Mouse (Mus musculus) cerebellum, postnatal 10 days (tissue): Measurements from ENCODE around the gene Herpud1.
"Not testable (repeated sequence)": the region's sequence is repeated elsewhere in the genome, so short reads cannot be mapped to it uniquely, and the experiment has no call there.

Experiments
- DNase-seq, 2 experiments: peaks; one replicate each; pipeline ENCODE4 v3.0.0; 2021; ENCODE audit warnings: mixed read lengths in 2 of 2

The Herpud1 gene

DNA sequence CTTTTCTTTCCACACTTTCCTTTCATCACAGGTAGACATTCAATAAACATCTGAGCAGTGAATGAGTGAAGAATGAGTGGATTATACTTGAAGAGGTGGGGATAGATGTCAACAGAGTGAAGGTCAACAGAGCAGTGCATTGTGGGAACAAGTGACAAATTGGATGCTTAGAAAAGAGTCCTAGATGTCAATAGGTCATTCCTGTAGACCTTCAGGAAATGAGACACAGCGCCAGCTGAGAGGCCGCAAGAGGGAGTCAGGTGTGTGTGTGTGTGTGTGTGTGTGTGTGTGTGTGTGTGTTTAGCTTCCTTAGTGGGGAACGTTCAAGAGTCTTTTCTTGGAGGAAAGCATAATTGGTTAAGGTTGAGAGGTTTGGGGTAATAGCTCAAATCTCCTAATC is 10.1 kb upstream of the Herpud1 start:
- DNase-seq = no peak

DNA sequence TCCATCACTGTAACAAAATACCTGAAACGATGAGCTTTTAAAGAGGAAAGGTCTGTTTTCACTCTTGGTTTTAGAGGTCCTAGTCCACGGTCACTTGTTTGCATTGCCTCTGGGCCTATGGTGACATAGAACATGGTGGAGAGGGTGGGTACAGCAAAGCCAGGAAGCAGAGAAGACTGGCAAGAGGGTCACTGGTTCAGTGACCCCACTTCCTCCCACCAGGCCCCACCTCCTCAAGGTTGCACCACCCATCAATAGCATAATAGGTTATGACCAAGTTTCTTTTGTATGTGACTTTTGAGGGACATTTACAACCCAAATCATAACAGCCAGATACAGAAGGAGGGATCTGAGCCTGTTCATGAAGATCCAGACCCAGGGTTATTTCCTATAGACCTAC is 9.7 kb upstream of the Herpud1 start:
- DNase-seq = no peak

DNA sequence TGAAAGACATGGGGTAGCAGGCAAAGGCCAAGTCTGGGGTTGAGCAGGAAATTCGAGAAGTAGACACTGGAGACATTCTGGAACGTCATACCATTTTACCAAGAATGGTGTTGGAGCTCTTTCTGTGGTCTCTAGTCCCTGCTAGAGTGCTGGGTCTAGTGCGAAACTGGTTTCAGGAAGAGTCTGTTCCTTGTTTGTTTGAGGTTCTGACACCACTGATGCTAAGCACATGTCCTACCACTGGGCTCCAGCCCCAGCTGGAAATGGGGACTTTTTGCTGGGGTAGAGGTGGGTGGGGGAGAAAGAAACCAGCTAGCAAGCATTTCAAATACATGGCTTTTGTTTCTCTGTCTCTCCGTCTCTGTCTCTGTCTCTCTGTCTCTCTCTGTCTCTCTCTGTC is 9.2 kb upstream of the Herpud1 start:
- DNase-seq = no peak

DNA sequence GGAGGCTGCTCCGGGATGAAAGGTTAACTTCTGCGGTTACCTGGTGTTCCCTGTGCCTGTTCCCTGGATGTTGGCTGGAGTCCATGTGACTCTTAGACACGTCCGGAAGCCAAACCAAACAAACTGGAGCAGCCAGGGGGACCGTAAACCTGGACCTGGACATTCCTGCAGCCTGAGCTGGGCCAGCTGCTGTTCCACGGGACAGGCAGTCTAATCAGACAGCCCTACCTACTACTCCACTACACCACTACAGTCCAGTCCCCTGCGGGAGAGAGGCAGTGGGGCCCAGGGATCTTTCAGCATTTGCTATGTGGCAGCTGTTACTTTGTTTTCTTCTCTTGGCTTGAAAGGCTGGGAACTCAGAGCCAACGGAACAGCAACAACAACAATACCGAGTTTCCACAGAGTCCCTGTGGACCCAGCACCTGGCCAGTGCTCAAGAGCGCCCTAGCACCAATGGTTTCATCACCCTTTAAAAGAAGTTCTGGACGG is 8.5 kb upstream of the Herpud1 start:
- DNase-seq = no peak

DNA sequence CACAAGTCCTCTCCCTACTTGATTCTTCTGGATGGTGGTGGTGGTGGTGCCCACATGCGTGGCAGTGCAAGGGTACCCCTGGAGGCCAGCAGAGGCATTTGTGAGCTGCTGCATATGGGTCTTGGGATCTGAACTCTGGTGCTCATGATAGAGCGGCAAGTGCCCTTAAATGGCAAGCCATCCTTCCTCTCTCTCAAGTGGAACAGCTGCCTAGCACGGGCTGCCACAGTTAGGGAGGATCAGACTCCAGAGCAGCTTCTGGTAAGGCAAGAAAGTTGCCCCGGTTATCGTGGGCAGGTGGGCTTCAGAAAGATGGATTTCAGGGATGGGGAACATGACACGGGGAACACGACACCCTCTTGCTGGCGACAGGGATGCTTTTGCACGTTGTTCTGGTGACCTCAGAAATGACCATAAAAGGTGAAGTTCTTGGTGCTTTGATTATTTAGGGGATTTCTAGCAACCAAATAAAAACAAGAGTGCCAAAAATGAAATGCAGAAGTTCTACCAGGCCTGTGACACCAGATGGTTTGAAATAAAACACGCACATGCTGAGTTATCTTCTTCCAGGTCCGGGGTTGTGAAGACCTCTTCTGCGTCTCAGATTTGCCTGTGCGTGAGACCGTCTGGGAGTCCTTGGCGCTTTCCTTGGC is 7.3 kb upstream of the Herpud1 start:
- no peak for DNase-seq

DNA sequence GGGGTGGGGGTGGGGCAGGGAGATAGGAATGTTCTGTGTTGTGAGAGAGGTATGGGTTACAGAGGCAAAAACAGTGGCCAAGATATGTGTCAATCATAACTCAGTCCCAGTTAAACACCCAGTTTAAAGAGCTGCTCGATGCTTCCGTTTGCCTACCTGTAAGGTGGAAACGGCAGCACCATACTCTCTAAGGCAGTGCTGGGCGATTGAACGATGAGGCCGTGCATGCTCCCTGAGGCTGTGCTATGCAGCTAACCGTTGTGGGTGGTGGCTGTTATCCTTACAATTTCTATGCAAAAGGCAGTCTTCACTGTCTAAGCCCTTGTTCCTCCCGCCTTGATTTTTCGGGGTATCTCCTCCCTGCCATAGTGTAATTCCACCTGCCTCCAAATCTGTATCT is 6.6 kb upstream of the Herpud1 start:
- no peak for DNase-seq

DNA sequence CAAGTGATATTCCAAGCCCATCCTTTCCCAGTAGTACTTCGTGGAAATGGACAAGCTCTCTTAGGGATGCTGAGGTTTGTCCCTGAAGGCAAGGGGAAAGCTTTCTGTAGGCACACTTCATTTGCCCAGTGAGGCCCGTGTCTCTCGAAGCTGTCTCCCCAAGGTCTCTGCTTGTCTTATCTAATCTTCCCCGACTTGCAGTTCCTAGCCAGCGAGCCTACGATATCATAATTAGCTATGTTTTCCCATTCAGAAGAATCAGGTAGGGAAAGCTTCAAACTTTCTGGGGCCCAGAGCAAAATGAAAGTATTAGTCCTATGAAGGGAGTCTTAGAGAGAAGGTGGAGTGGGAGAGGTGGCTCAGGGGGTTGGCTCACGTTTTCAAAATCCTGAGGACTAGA is 2.1 kb upstream of the Herpud1 start:
- DNase-seq = no peak

DNA sequence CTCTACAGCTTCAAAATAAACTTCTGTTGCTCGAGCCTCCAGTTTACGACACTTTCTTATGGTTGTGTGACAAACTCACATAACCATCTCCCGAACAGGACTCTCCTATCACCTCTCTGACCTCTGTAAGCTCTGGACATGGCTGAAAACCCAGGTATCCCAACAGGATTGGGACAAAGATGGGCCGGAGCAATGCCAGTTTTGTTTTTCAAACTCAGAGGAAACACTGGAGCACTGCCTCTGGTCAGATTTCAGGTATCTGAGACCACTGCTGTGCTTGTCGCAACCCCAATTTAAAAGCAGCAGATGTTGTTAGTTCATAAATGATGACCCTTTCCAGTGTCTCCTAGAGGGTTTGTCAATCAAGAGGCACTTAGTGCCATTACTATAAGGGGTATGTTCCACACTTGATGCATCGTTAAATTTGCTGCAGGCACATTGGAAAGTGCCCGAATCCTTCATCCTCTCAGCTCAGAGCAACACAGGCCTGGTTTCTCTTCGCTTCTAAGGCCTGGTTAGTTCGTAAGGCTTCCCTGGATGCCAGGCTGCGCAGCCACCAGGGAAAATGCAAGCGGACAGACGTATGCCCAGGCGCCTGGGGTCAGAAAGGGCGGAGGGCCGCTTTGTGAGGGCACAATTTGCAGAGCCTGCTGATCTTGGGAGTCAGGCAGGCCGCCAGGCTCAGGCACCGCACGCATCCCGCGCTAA is 578 bp upstream of the Herpud1 start:
- DNase-seq = no peak

DNA sequence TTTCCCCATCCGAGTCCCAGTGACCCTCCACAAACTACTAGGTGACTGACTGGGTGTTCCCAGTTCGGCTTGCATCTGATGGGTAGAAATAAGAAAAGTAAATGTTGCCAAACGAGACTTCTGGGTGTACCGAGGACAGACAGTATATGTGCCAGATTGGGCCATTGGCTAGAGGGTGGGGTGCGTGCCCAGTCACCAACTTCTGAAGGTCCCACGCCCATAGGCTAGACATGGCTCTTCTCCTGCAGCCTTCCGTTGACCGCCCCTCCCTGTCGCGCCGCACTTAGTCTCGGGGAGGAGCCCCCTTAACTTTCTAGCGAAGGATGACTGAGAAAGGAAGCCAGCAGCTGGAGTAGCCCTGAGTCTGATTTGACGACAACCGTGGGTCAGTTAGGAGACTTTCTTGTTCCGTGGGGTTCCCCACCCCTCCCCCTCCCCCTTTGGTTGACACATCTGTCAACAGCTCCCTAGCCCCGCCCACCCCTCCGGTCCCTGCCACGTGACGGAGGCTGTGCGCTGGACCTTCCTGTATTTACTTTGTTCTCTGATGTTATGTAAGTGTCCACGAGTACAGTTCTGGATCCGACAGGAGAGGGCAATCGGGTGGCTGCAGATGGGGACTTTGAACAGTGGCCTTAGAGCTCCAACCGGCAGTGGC is 918 bp downstream of the Herpud1 start:
- DNase-seq = peak; percentile 75 to 77

DNA sequence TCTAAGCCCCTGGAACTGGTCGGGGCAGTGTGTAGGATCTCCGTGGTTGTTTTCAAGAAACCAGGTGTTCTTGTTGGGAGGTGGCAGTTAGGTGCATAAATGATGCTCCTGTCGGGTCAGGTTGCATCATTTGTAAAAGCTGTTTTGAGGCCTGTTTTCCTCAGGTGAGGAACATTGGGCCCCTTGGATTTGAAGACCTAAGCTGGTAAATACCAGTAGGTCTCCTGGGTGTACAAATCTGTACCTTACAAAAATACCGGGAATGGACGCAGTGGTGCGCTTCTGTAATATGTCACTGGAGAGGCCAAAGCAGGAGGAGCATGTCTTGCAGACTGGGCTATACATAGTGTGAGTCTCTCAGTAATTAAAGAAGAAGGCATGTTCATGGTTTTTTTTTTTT is 1.5 kb downstream of the Herpud1 start:
- no peak for DNase-seq

DNA sequence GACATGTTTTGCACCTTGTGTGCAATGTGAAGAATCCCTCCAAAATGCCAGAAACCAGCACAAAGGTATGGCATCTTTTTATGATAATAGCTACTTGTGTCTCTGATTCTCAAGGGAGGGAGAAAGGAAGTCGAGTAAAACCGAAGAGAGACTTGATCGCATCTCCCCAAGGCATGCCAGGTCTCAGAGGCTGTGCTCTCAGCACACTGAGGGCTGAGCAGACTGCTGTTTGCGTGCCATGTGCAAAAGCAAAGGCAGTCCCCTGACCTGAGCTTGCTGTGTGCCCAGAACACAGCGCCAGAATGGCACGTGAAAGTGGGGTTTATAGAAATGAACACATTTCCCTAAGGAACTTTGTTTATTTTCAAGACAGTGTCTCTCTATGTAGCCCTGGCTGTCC is 3.3 kb downstream of the Herpud1 start:
- DNase-seq = no peak

DNA sequence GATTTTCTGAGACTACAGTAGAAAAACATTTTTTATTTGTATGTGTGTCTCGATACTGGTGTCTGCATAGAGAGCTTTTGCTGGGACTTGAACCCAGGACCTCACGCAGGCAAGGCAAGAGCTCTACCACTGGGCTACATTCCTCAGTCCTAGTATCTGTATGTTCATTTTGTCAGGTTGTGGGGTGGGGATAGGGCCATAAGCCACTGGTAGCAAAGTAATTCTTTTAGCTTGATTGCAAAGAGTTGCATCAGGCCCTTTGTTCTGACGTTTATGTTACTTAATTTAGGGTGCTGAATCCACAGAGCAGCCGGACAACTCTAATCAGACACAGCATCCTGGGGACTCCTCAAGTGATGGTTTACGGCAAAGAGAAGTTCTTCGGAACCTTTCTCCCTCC is 4.2 kb downstream of the Herpud1 start:
- DNase-seq = no peak

DNA sequence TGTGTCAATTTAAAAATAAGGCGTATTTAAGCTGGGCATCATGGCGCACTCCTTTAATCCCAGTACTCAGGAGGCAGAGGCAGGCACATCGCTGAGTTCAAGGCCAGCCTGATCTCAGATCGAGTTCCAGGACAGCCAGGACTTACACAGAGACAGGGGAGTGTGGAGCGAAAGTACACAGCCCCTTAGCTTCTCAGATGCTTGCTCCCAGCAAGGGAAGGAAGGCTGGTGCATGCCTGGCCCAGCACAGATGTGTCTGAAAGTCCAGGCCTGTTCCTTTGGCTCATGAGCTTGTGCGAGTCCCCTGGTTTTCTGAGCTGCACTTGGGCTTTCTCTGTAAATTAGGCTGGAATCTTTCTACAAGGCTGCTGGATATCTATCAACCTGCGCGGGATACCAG is 4.7 kb downstream of the Herpud1 start:
- no peak for DNase-seq

DNA sequence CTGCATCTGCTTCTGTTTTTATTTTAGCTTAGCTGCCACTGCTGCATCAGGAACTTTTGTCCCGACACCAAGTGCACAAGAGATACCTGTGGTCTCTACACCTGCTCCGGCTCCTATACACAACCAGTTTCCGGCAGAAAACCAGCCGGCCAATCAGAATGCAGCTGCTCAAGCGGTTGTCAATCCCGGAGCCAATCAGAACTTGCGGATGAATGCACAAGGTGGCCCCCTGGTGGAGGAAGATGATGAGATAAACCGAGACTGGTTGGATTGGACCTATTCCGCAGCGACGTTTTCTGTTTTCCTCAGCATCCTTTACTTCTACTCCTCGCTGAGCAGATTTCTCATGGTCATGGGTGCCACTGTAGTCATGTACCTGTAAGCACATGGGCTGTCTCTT is 5.9 kb downstream of the Herpud1 start:
- peak; percentile 59 to 77 for DNase-seq

DNA sequence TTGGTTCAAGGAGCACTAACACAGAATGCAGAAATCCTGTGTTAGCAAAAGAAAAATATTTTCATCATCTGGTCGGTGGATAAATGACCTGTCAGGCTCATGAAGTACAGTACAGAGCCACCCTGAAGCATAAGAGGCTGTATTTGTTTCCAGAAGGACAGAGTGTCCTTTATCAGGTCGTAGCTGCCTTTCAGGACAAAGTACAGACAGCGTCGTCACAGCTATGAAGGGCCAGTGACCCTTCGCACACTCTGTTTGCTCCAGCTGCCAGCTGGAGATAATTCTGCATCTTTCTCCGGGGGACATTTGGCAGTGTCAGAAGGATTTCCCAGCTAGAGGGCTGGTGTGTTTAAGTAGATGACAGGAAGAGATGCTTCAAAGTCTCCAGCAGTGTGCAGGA is 6.4 kb downstream of the Herpud1 start:
- DNase-seq = no peak

DNA sequence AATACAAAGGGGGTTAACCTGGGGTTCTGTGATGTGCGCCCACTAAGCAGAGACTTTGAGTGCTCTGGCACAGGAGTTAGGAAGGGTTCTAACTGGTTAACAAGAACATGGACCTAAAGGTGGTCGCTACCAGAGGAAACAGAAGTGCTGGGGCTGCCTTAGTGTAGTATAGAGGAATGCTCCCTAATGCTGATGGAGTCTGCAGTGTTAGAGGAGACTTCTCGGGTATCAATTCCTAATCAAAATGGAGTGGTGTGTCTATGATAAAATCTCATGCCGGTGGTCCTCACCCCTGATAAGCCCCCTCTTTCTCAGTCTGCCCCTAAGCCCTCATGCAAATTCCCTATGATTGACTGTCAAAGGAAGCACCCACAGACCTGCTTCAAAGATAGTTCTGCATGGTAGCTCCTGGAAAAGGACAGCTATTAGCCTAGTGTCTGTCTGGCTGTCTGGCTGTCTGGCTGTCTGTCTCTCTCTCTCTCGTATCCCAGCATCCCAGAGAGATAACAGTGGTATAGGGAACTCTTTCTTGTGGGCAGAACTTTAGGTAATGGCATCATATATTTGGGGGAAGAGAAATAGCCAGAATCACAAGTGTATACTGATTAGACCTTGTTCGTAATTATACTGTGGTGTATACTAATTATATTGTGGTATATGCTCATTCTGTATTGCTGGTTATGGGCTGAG is 9.8 kb downstream of the Herpud1 start:
- no peak for DNase-seq

DNA sequence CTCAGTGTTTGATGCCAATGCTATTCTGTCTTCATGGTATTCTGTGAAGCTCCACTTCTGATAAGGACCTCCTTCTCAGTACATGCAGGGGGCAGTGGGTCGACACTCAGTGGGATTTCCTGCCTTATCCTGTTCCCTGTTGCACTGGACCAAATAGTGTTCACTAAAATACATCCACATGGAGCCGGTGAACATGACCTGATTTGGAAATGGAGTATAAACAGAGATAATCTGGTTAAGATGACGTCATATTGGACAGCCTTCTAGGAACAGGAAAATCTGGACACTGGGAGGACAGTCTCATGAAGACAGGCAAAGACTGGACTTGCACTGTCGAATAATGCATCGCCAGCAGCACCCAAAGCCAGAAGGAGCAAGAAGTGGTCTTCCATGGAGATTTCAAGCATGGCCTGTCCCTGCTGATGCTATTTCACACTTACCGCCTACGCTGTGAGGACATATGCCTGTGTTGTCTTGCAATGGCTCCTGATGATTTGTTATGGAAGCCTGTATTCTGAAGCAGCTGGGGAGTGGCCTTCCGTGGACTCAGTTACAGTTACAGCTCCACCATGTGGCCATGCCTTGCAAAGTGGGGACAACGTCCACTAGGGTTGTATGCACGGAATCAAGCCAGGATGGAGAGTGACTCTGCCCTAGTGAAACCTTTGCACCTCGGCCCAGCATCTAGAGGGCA is 10.9 kb downstream of the Herpud1 start:
- DNase-seq = peak; percentile 74 to 77

DNA sequence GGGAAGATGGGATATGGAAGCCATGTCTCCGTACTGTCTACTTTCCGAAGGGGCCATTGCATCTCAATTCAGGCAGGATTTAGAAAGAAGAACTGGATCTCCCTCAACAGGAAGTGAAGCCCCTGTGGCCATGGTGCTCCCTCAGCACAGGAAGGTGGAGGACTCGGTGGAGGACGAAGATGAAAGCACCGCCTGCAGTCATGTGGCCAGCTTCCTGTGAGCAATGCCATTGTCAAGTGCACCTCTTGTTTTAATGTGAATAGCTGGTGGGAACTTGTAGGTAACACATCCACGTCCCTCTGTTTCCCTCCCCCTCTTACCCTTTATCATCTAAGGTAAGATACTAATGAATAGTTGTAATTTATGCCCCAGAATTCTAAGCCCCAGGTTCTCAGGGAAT is 12.3 kb downstream of the Herpud1 start:
- DNase-seq = no peak

DNA sequence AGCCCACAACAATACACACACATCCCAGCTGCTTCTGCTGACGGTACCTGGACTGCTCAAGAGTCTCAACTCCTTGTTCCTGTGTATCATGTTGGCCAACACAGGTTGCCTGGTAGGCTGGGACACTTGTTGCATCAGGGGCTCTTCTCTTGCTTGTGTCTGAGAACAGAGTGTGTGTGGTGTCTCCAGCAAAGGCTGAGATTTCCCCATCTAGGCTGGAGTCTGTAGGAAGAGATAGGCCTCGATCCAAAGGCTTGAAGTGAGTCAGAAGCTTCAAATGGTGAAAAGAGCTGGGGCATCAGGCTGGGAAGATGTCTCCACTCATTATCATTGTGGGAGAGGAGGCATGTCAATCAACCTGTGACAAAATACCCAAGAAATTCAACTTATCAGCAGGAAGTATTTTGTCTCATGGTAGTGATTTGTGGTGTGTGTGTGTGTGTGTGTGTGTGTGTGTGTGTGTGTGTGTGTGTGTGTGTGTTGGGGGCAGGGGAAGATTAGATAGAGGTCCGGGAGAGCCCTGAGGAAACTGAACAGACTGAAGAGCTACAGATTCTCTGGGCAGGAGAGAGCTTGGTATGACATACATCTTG is 13.2 kb downstream of the Herpud1 start:
- DNase-seq = no peak

DNA sequence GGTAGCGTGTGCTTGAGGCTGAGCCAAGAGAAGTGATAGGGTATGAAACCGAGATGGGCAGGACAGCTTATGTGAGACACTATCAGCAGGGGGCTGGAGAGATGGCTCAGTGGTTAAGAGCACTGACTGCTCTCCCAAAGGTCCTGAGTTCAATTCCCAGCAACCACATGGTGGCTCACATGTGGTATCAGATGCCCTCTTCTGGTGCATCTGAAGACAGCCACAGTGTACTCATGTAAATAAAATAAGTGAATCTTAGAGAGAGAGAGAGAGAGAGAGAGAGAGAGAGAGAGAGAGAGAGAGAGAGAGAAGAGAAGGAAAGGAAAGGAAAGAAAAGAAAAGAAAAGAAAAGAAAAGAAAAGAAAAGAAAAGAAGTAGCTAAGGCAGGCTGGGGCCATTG is 13.7 kb downstream of the Herpud1 start:
- DNase-seq = not testable (repeated sequence)

DNA sequence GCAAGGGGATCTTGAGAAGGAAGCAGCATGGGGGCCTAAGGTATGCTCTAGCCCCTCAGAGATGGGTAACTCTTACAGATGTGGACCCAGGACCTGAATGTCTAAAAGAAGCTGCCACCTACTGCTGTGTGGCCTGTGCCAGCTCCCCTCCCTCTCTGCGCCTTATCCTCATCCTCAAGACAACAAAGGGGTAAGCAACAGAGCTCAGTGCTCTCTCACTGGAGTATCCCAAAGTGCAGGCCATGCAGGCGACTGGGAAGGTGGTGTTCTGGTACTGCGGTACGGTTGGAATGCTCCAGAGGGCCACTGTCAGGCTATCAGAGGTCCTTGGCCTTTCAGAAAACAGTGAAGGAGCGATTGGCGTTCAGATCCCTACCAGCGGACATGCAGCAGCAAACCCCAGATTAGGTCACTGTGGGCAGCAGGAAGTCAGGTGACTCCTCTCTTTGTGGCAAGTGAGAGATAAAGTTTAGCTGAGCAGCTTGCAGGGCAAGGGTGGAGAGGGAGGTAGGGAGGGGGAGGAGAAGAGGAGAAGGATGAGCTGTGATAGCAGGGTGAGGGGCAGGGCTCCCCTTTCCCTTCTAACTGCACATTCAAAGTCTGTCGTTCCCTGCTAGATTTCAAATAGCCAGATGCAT is 22.3 kb downstream of the Herpud1 start:
- DNase-seq = no peak

DNA sequence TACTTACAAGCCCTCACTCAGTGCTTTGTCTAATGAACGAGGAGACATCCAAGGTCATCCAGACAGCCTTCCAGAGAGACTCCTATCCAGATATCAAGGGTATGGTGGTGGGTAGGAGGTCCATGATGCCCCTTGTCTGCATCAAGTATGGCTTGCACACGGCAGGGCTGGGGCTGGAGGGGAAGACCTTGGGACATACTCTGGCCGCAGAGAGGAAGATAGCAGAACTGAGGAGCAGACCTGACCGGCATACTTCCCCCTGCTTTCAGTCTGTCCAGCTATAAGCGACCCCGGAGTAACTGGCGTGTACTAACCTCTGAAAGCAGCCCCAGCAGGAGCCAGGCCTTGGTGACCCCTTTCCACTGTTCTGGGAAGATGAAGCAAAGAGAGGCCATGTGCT is 23.3 kb downstream of the Herpud1 start:
- DNase-seq = no peak
